In genomic region chr8:110724493-110724892, GRCm38 (mm10) we compare ENCODE assay signal across 10 mouse cellular contexts. TPM values are rescaled to one million over a fixed set of nuclear protein-coding genes. Genes with fewer than 3 reads are reported as not detected.
DNase-seq lines count a peak whose midpoint lies in the region; ATAC-seq and TF ChIP-seq lines count a peak whose summit lies in the region.
"Had no signal": no experiment of that assay in that cellular context is flagged by ENCODE, and none has a peak within 500 bp of the region (broad histone marks: within the 10 kb centered on the region; RNA-seq: fewer than 3 reads in every experiment).

No protein-coding gene starts in this region.

- peak overlapping the region; percentile 93 for H3K4me2 ChIP-seq in lung, embryonic 14.5 days
- peak overlapping the region; percentile 92 for H3K4me2 ChIP-seq in limb, embryonic 13.5 days (replicated peaks)
- peak overlapping the region; percentile 65 for H3K4me2 ChIP-seq in stomach, embryonic 15.5 days

- H3K4me1 ChIP-seq in lung, embryonic 14.5 days (ENCODE audit: insufficient read depth), result peaks cover 37% of the 10 kb centered on the region
- peaks cover 67% of the 10 kb centered on the region for H3K4me1 ChIP-seq in limb, embryonic 13.5 days
- H3K4me1 ChIP-seq in stomach, embryonic 15.5 days, result peaks cover 47% of the 10 kb centered on the region

- H3K36me3 ChIP-seq in lung, embryonic 14.5 days (ENCODE audit: insufficient read depth), result peaks cover 58% of the 10 kb centered on the region
- peaks cover 50% of the 10 kb centered on the region for H3K36me3 ChIP-seq in limb, embryonic 13.5 days
- peaks cover 23% of the 10 kb centered on the region for H3K36me3 ChIP-seq in stomach, embryonic 15.5 days

- no peaks in the 10 kb centered on the region for H3K27me3 ChIP-seq in lung, embryonic 14.5 days (ENCODE audit: insufficient read depth, low read length)
- no peaks in the 10 kb centered on the region for H3K27me3 ChIP-seq in limb, embryonic 13.5 days
- no peaks in the 10 kb centered on the region for H3K27me3 ChIP-seq in stomach, embryonic 15.5 days (replicated peaks)
- H3K27me3 ChIP-seq: Patski had no signal

- H3K27ac ChIP-seq in gastrocnemius, adult 2 months, result peak overlapping the region; percentile 57
- H3K27ac ChIP-seq in lung, embryonic 14.5 days (ENCODE audit: low read depth), result peak overlapping the region; percentile 44
- peak overlapping the region; percentile 89 for H3K27ac ChIP-seq in limb, embryonic 13.5 days
- H3K27ac ChIP-seq in stomach, embryonic 15.5 days, result peak overlapping the region; percentile 52

- no peak for TF ChIP-seq CTCF in gastrocnemius, adult 2 months (IDR thresholded peaks at IDR 0.05)
- TF ChIP-seq CTCF in lung, embryonic 14.5 days (IDR thresholded peaks at IDR 0.05; ENCODE audit: low read depth), result 0 out of 2 replicates have a peak, but pooled peaks have one; percentile 5

- ATAC-seq in lung, embryonic 14.5 days (ENCODE audit: insufficient read depth), result no peak
- ATAC-seq in limb, embryonic 13.5 days (ENCODE audit: low FRiP score, low read depth), result no peak
- ATAC-seq in stomach, embryonic 15.5 days (ENCODE audit: insufficient read depth, low FRiP score, low read depth), result no peak
- ATAC-seq: Patski had no signal

- no peak overlapping the region for H3K4me3 ChIP-seq in gastrocnemius, adult 2 months
- peak overlapping the region; percentile 67 for H3K4me3 ChIP-seq in lung, embryonic 14.5 days (ENCODE audit: low read depth, low read length)
- H3K4me3 ChIP-seq in limb, embryonic 13.5 days, result peak overlapping the region; percentile 9; the same call in 1 of the 2 replicates
- no peak overlapping the region for H3K4me3 ChIP-seq in stomach, embryonic 15.5 days (replicated peaks)

- intact Hi-C loops in gastrocnemius, adult 2 months (cut with DNase I), result loop anchor here (5.0 kb wide), 1 partner anchor 62 kb away; no protein-coding TSS in a partner anchor

- 62% methylated on average over 3 of the region's 3 CpGs for WGBS in lung, embryonic 14.5 days
- 63% methylated on average over 3 of the region's 3 CpGs for WGBS in limb, embryonic 13.5 days
- 53% methylated on average over 3 of the region's 3 CpGs for WGBS in stomach, embryonic 15.5 days

- DNase-seq in gastrocnemius, adult 2 months, result no peak
- no peak for DNase-seq in gastrocnemius, adult 8-10 months (ENCODE audit: low spot score in 2 of 2)
- DNase-seq in lung, embryonic 14.5 days, result no peak
- no peak for DNase-seq in lung, postnatal 10 days
- no peak for DNase-seq in right cerebral cortex, postnatal 4 days
- no peak for DNase-seq in cerebellum, postnatal 14 days
- DNase-seq: gastrocnemius, postnatal 25 days had no signal

- no peaks in the 10 kb centered on the region for H3K9me3 ChIP-seq in lung, embryonic 14.5 days (ENCODE audit: low read depth, low read length)
- no peaks in the 10 kb centered on the region for H3K9me3 ChIP-seq in limb, embryonic 13.5 days
- no peaks in the 10 kb centered on the region for H3K9me3 ChIP-seq in stomach, embryonic 15.5 days

- peak overlapping the region; percentile 4; the same call in 1 of the 2 replicates for H3K9ac ChIP-seq in lung, embryonic 14.5 days
- peak overlapping the region; percentile 46; the same call in 1 of the 2 replicates for H3K9ac ChIP-seq in limb, embryonic 13.5 days
- no peak overlapping the region for H3K9ac ChIP-seq in stomach, embryonic 15.5 days

RNA-seq across cellular contexts. Expression of gene Mtss1l, which starts 3.2 kb away (rescaled TPM):
- 100 to 1,000 TPM in 1 of 2 experiments, 10 to 100 TPM in 1; 85.5 to 125 TPM for total RNA-seq in gastrocnemius, adult 2 months (2021)
- total RNA-seq in gastrocnemius, adult 8-10 months (2022), result 100 to 1,000 TPM; 120 to 134 (median 124) TPM
- polyA plus RNA-seq in lung, embryonic 14.5 days (2014; fragmentation: Nextera tagmentation; extraction: Ambion mirVana), result 30.9 and 39.9 TPM in 2 replicates
- 10.4 and 11.7 TPM in 2 replicates for polyA plus RNA-seq in limb, embryonic 13.5 days (2015; fragmentation: Nextera tagmentation; extraction: Ambion mirVana)
- 15.9 and 16.2 TPM in 2 replicates for polyA plus RNA-seq in stomach, embryonic 15.5 days (2015; fragmentation: Nextera tagmentation; extraction: Ambion mirVana)

Comparison
In these comparisons a context has a peak if more than half of its experiments do, and no peak if none do; other contexts are left out.
1. H3K4me3 ChIP-seq: peak in lung, embryonic 14.5 days (single experiment) and limb, embryonic 13.5 days (single experiment); none in gastrocnemius, adult 2 months (single experiment) and stomach, embryonic 15.5 days (single experiment).
2. Peak in every context shown above with its lines, with median percentiles within 50 percentile points of each other: H3K27ac ChIP-seq and H3K4me2 ChIP-seq.